Mouse (Mus musculus): Measurements from ENCODE around the gene Plod2.

- TF ChIP-seq CTCF (IDR thresholded peaks at IDR 0.05) (no peak), EP300 (IDR thresholded peaks at IDR 0.05) (no peak)
Observed at GRCm38 (mm10) chr9:92511696-92512095, 30.3 kb upstream of the Plod2 start.

Measured in lung, postnatal 0 days (tissue).